In genomic region chr2:167660611-167660971, GRCm38 (mm10) we compare ENCODE assay signal across 7 mouse cellular contexts. TPM values are rescaled to one million over a fixed set of nuclear protein-coding genes. Genes with fewer than 3 reads are reported as not detected.
DNase-seq lines count a peak whose midpoint lies in the region; ATAC-seq lines count a peak whose summit lies in the region.

No protein-coding gene starts in this region.

- ATAC-seq in lung, embryonic 16.5 days (ENCODE audit: low read depth) = no peak
- no peak for ATAC-seq in hindbrain, embryonic 14.5 days (ENCODE audit: low FRiP score)
- ATAC-seq in midbrain, embryonic 11.5 days (ENCODE audit: low FRiP score) = no peak

- 1% methylated on average over 12 of the region's 12 CpGs for WGBS in lung, embryonic 16.5 days
- 1% methylated on average over 12 of the region's 12 CpGs for WGBS in embryonic facial prominence, embryonic 10.5 days
- 0% methylated on average over 12 of the region's 12 CpGs for whole genome bisulfite sequencing in hindbrain, embryonic 14.5 days
- 1% methylated on average over 12 of the region's 12 CpGs for WGBS in midbrain, embryonic 11.5 days

- H3K4me2 ChIP-seq in lung, embryonic 16.5 days (ENCODE audit: low read depth, low read length) = peak overlapping the region; percentile 96
- H3K4me2 ChIP-seq in hindbrain, embryonic 14.5 days (replicated peaks) = peak overlapping the region; percentile 99
- peak overlapping the region; percentile 98 for H3K4me2 ChIP-seq in midbrain, embryonic 11.5 days

- no peaks in the 10 kb centered on the region for H3K36me3 ChIP-seq in lung, embryonic 16.5 days (ENCODE audit: control insufficient read depth, insufficient read depth, low read length)
- peaks cover 26% of the 10 kb centered on the region for H3K36me3 ChIP-seq in embryonic facial prominence, embryonic 10.5 days (replicated peaks)
- H3K36me3 ChIP-seq in hindbrain, embryonic 14.5 days (replicated peaks; ENCODE audit: control insufficient read depth, insufficient read depth) = no peaks in the 10 kb centered on the region
- no peaks in the 10 kb centered on the region for H3K36me3 ChIP-seq in midbrain, embryonic 11.5 days (ENCODE audit: control insufficient read depth, insufficient read depth, low read length)

- DNase-seq in lung, postnatal 14 days = no peak
- DNase-seq in embryonic facial prominence, embryonic 10.5 days (ENCODE audit: low spot score) = peak; percentile 52
- no peak for DNase-seq in hindbrain, embryonic 14.5 days (ENCODE audit: low spot score)
- DNase-seq in midbrain, embryonic 11.5 days (ENCODE audit: low spot score, missing footprints) = peak; percentile 93
- no peak for DNase-seq in layer of hippocampus, postnatal 10 days (ENCODE audit: low spot score in 2 of 2)
- DNase-seq in adrenal gland, adult 8-10 months = no peak

- no peaks in the 10 kb centered on the region for H3K27me3 ChIP-seq in lung, embryonic 16.5 days (ENCODE audit: control insufficient read depth, insufficient read depth, low read depth, low read length)
- H3K27me3 ChIP-seq in embryonic facial prominence, embryonic 10.5 days (replicated peaks; ENCODE audit: low read depth, poor library complexity, severe bottlenecking) = peaks cover 16% of the 10 kb centered on the region
- 0 out of 2 replicates have a peak, but pooled peaks cover 3% of the 10 kb centered on the region for H3K27me3 ChIP-seq in hindbrain, embryonic 14.5 days (ENCODE audit: control insufficient read depth, insufficient read depth, low read length)
- H3K27me3 ChIP-seq in midbrain, embryonic 11.5 days (ENCODE audit: control insufficient read depth, insufficient read depth, low read length) = peaks cover 7% of the 10 kb centered on the region

- peak overlapping the region; percentile 68 for H3K27ac ChIP-seq in lung, embryonic 16.5 days (ENCODE audit: low read length)
- peak overlapping the region; percentile 88 for H3K27ac ChIP-seq in embryonic facial prominence, embryonic 10.5 days (replicated peaks)
- peak overlapping the region; percentile 74; the same call in 1 of the 2 replicates for H3K27ac ChIP-seq in hindbrain, embryonic 14.5 days
- no peak overlapping the region for H3K27ac ChIP-seq in midbrain, embryonic 11.5 days (ENCODE audit: low read depth, low read length)

- H3K4me3 ChIP-seq in lung, embryonic 16.5 days (ENCODE audit: low read length) = peak overlapping the region; percentile 94
- H3K4me3 ChIP-seq in embryonic facial prominence, embryonic 10.5 days = peak overlapping the region; percentile 81
- H3K4me3 ChIP-seq in hindbrain, embryonic 14.5 days (replicated peaks; ENCODE audit: low read length) = peak overlapping the region; percentile 94
- H3K4me3 ChIP-seq in midbrain, embryonic 11.5 days (ENCODE audit: low read depth, low read length) = peak overlapping the region; percentile 70

- H3K4me1 ChIP-seq in lung, embryonic 16.5 days (replicated peaks; ENCODE audit: control insufficient read depth, insufficient read depth, low read length) = peaks cover 33% of the 10 kb centered on the region
- peaks cover 51% of the 10 kb centered on the region for H3K4me1 ChIP-seq in embryonic facial prominence, embryonic 10.5 days
- H3K4me1 ChIP-seq in hindbrain, embryonic 14.5 days (replicated peaks; ENCODE audit: control insufficient read depth, insufficient read depth, low read length) = peaks cover 16% of the 10 kb centered on the region
- peaks cover 16% of the 10 kb centered on the region for H3K4me1 ChIP-seq in midbrain, embryonic 11.5 days (ENCODE audit: control insufficient read depth, insufficient read depth, low read length)

- H3K9ac ChIP-seq in lung, embryonic 16.5 days (ENCODE audit: low read length) = peak overlapping the region; percentile 92
- H3K9ac ChIP-seq in hindbrain, embryonic 14.5 days = peak overlapping the region; percentile 88
- peak overlapping the region; percentile 80 for H3K9ac ChIP-seq in midbrain, embryonic 11.5 days (ENCODE audit: low read length)

- no peaks in the 10 kb centered on the region for H3K9me3 ChIP-seq in lung, embryonic 16.5 days (ENCODE audit: control insufficient read depth, low read length)
- H3K9me3 ChIP-seq in embryonic facial prominence, embryonic 10.5 days = no peaks in the 10 kb centered on the region
- H3K9me3 ChIP-seq in hindbrain, embryonic 14.5 days (ENCODE audit: control insufficient read depth, low read length) = no peaks in the 10 kb centered on the region
- no peaks in the 10 kb centered on the region for H3K9me3 ChIP-seq in midbrain, embryonic 11.5 days (ENCODE audit: control insufficient read depth, low read length)

RNA-seq across cellular contexts. Expression of gene Gm20431, which starts 0.7 kb away (rescaled TPM):
- 5.6 and 8.4 TPM in 2 replicates for polyA plus RNA-seq in lung, embryonic 16.5 days (2015; fragmentation: Nextera tagmentation; extraction: Ambion mirVana)
- polyA plus RNA-seq in embryonic facial prominence, embryonic 10.5 days (2016; fragmentation: Nextera tagmentation; extraction: Ambion mirVana) = 0.68 and 4.9 TPM in 2 replicates
- polyA plus RNA-seq in hindbrain, embryonic 14.5 days (2014; fragmentation: Nextera tagmentation; extraction: Ambion mirVana) = 15.5 and 19.8 TPM in 2 replicates
- polyA plus RNA-seq in midbrain, embryonic 11.5 days (2014; fragmentation: Nextera tagmentation; extraction: Ambion mirVana) = 5.8 and 5.9 TPM in 2 replicates
- 10 to 100 TPM; 36.8 to 45.2 TPM for total RNA-seq in layer of hippocampus, postnatal 10 days (2021)
- 10 to 100 TPM; 19.9 to 23.9 (median 22.1) TPM for total RNA-seq in adrenal gland, adult 8-10 months (2022)

RNA-seq across cellular contexts. Expression of gene Cebpb, which starts 28.1 kb away (rescaled TPM):
- polyA plus RNA-seq in lung, embryonic 16.5 days (2015; fragmentation: Nextera tagmentation; extraction: Ambion mirVana) = 2.4 and 4.1 TPM in 2 replicates
- 1.7 and 1.8 TPM in 2 replicates for polyA plus RNA-seq in embryonic facial prominence, embryonic 10.5 days (2016; fragmentation: Nextera tagmentation; extraction: Ambion mirVana)
- polyA plus RNA-seq in hindbrain, embryonic 14.5 days (2014; fragmentation: Nextera tagmentation; extraction: Ambion mirVana) = 3.5 and 3.6 TPM in 2 replicates
- 2.3 and 2.5 TPM in 2 replicates for polyA plus RNA-seq in midbrain, embryonic 11.5 days (2014; fragmentation: Nextera tagmentation; extraction: Ambion mirVana)
- 10 to 100 TPM; 12.2 to 13.6 TPM for total RNA-seq in layer of hippocampus, postnatal 10 days (2021)
- total RNA-seq in adrenal gland, adult 8-10 months (2022) = 100 to 1,000 TPM in 3 of 4 experiments, 10 to 100 TPM in 1; 91.8 to 623 (median 239) TPM

RNA-seq across cellular contexts. Expression of gene Ube2v1, which starts 28.7 kb away (rescaled TPM):
- polyA plus RNA-seq in lung, embryonic 16.5 days (2015; fragmentation: Nextera tagmentation; extraction: Ambion mirVana) = 263 and 285 TPM in 2 replicates
- 384 and 394 TPM in 2 replicates for polyA plus RNA-seq in embryonic facial prominence, embryonic 10.5 days (2016; fragmentation: Nextera tagmentation; extraction: Ambion mirVana)
- polyA plus RNA-seq in hindbrain, embryonic 14.5 days (2014; fragmentation: Nextera tagmentation; extraction: Ambion mirVana) = 302 and 313 TPM in 2 replicates
- 252 and 273 TPM in 2 replicates for polyA plus RNA-seq in midbrain, embryonic 11.5 days (2014; fragmentation: Nextera tagmentation; extraction: Ambion mirVana)
- 100 to 1,000 TPM; 236 to 257 TPM for total RNA-seq in layer of hippocampus, postnatal 10 days (2021)
- total RNA-seq in adrenal gland, adult 8-10 months (2022) = 100 to 1,000 TPM; 175 to 197 (median 191) TPM

RNA-seq across cellular contexts. Expression of gene Tmem189, which starts 29.0 kb away (rescaled TPM):
- polyA plus RNA-seq in lung, embryonic 16.5 days (2015; fragmentation: Nextera tagmentation; extraction: Ambion mirVana) = 38.3 and 39.6 TPM in 2 replicates
- polyA plus RNA-seq in embryonic facial prominence, embryonic 10.5 days (2016; fragmentation: Nextera tagmentation; extraction: Ambion mirVana) = 40.2 and 43.7 TPM in 2 replicates
- polyA plus RNA-seq in hindbrain, embryonic 14.5 days (2014; fragmentation: Nextera tagmentation; extraction: Ambion mirVana) = 33.9 and 37.5 TPM in 2 replicates
- 25.1 and 31.5 TPM in 2 replicates for polyA plus RNA-seq in midbrain, embryonic 11.5 days (2014; fragmentation: Nextera tagmentation; extraction: Ambion mirVana)
- 10 to 100 TPM; 55.6 to 55.9 TPM for total RNA-seq in layer of hippocampus, postnatal 10 days (2021)
- total RNA-seq in adrenal gland, adult 8-10 months (2022) = 10 to 100 TPM; 25.5 to 32.1 (median 28.5) TPM

Comparison
In these comparisons a context has a peak if more than half of its experiments do, and no peak if none do; other contexts are left out.
1. DNase-seq: peak in embryonic facial prominence, embryonic 10.5 days (single experiment) and midbrain, embryonic 11.5 days (single experiment); none in lung, postnatal 14 days (single experiment), hindbrain, embryonic 14.5 days (single experiment), layer of hippocampus, postnatal 10 days (0 of 2) and adrenal gland, adult 8-10 months (single experiment).
2. Peak in every context shown above with its lines, with median percentiles within 50 percentile points of each other: H3K4me2 ChIP-seq, H3K4me3 ChIP-seq and H3K9ac ChIP-seq.